Mouse (Mus musculus) brain, embryonic 18.5 days (tissue): ENCODE data around the gene Ctsc.
A peak's percentile ranks its signal among the peaks of the same experiment; 100 is the strongest.

Source experiments
- DNase-seq: peaks from one replicate; pipeline ENCODE4 v3.0.0-alpha.2; 2012; ENCODE audit warnings: low read depth, low spot score

The Ctsc gene

GRCm38 (mm10) chr7:88295989-88296388 lies 18.1 kb downstream of the Ctsc start:
- DNase-seq = no peak

- no peak for DNase-seq
Observed at GRCm38 (mm10) chr7:88296932-88297331, 19.0 kb downstream of the Ctsc start.

- DNase-seq = no peak
Observed at GRCm38 (mm10) chr7:88305750-88306149, 27.9 kb downstream of the Ctsc start.

- no peak for DNase-seq
Observed at GRCm38 (mm10) chr7:88306725-88307124, 28.8 kb downstream of the Ctsc start.

GRCm38 (mm10) chr7:88310398-88311180 lies 32.7 kb downstream of the Ctsc start:
- no peak for DNase-seq

GRCm38 (mm10) chr7:88316408-88316807 lies 38.5 kb downstream of the Ctsc start:
- no peak for DNase-seq

GRCm38 (mm10) chr7:88318474-88318873 lies 40.6 kb downstream of the Ctsc start:
- no peak for DNase-seq

- no peak for DNase-seq
Observed at GRCm38 (mm10) chr7:88318904-88319303, 41.0 kb downstream of the Ctsc start.

- no peak for DNase-seq
Observed at GRCm38 (mm10) chr7:88319414-88320140, 41.7 kb downstream of the Ctsc start.

- peak; percentile 12 for DNase-seq
Observed at GRCm38 (mm10) chr7:88320628-88321336, 42.9 kb downstream of the Ctsc start.

- DNase-seq = no peak
Observed at GRCm38 (mm10) chr7:88322431-88322830, 44.5 kb downstream of the Ctsc start.

GRCm38 (mm10) chr7:88327495-88327894 lies 49.6 kb downstream of the Ctsc start:
- DNase-seq = no peak

GRCm38 (mm10) chr7:88343828-88344227 lies 65.9 kb downstream of the Ctsc start:
- no peak for DNase-seq

GRCm38 (mm10) chr7:88346035-88346434 lies 68.2 kb downstream of the Ctsc start:
- DNase-seq = no peak

- DNase-seq = no peak
Observed at GRCm38 (mm10) chr7:88356871-88357776, 79.2 kb downstream of the Ctsc start.

- DNase-seq = no peak
Observed at GRCm38 (mm10) chr7:88358042-88358878, 80.4 kb downstream of the Ctsc start.
